Mouse (Mus musculus) hindbrain, embryonic 11.5 days (tissue): ENCODE measurements around the gene Aamdc. TPM values are rescaled to one million over a fixed set of nuclear protein-coding genes. Genes with fewer than 3 reads are reported as not detected.

Source experiments
- ATAC-seq: fragments of 200-750 bp; cut with Nextera tagmentation; 2 replicates; pipeline ENCODE4 v1.8.0; 2017; ENCODE audit warnings: mild to moderate bottlenecking, moderate TSS enrichment, moderate library complexity; ENCODE audit not compliant: low FRiP score
- DNase-seq: peaks from one replicate; pipeline ENCODE4 v3.0.0-alpha.2; 2015; ENCODE audit warnings: low spot score
- H3K27ac ChIP-seq: fragments of 300-500 bp; sonication (generic); 2 replicates; pipeline ENCODE4 v1.5.1; 2014; ENCODE audit warnings: mild to moderate bottlenecking, low read depth, low read length
- H3K27me3 ChIP-seq: fragments of 300-500 bp; sonication (generic); 2 replicates; pipeline ENCODE4 v1.6.1; 2014; ENCODE audit warnings: mild to moderate bottlenecking, low read length, moderate library complexity, mixed read lengths; ENCODE audit not compliant: control insufficient read depth, insufficient read depth
- H3K36me3 ChIP-seq: fragments of 300-500 bp; sonication (generic); 2 replicates; pipeline ENCODE4 v1.6.1; 2014; ENCODE audit warnings: mild to moderate bottlenecking, low read length, moderate library complexity, mixed read lengths; ENCODE audit not compliant: control insufficient read depth, insufficient read depth
- H3K4me1 ChIP-seq: fragments of 300-500 bp; sonication (generic); replicated peaks from 2 replicates; pipeline ENCODE4 v1.6.1; 2014; ENCODE audit warnings: low read length, mixed read lengths; ENCODE audit not compliant: control insufficient read depth, insufficient read depth
- H3K4me2 ChIP-seq: fragments of 300-500 bp; sonication (generic); replicated peaks from 2 replicates; pipeline ENCODE4 v1.6.1; 2014; ENCODE audit warnings: mild to moderate bottlenecking, low read depth, low read length
- H3K4me3 ChIP-seq: fragments of 300-500 bp; sonication (generic); 2 replicates; pipeline ENCODE4 v1.5.1; 2014; ENCODE audit warnings: low read depth, low read length
- H3K9ac ChIP-seq: fragments of 300-500 bp; sonication (generic); 2 replicates; pipeline ENCODE4 v1.6.1; 2014; ENCODE audit warnings: low read depth, low read length
- H3K9me3 ChIP-seq: fragments of 300-500 bp; sonication (generic); 2 replicates; pipeline ENCODE4 v1.6.1; 2016; ENCODE audit warnings: low read length; ENCODE audit not compliant: control insufficient read depth
- WGBS: fragments of 180-500 bp; shearing (Covaris S2); extraction: QIAGEN DNeasy Blood & Tissue Kit; methylation state at CpG from one replicate; pipeline ENCODE4 v1.1.7; 2014; 5-methylcytosine and 5-hydroxymethylcytosine counted together
- polyA plus RNA-seq: library from polyadenylated mRNA; unstranded; fragments of >200 nt; fragmentation: Nextera tagmentation; extraction: Ambion mirVana; gene quantifications from 2 replicates; pipeline ENCODE4 v1.2.1, GENCODE M21; 2014

Gene Aamdc
- polyA plus RNA-seq, 1 experiment from 2014 or later, result 39.7 TPM

GRCm38 (mm10) chr7:97588506-97588905, 9.2 kb upstream of the Aamdc start:
- no peaks in the 10 kb centered on the region for H3K27me3 ChIP-seq
- 81% methylated on average over 5 of the region's 5 CpGs for WGBS
- no peaks in the 10 kb centered on the region for H3K9me3 ChIP-seq
- ATAC-seq, result no peak
- no peak overlapping the region for H3K4me3 ChIP-seq
- H3K4me2 ChIP-seq, result no peak overlapping the region
- H3K9ac ChIP-seq, result no peak overlapping the region
- no peak overlapping the region for H3K27ac ChIP-seq
- no peaks in the 10 kb centered on the region for H3K4me1 ChIP-seq
- H3K36me3 ChIP-seq, result no peaks in the 10 kb centered on the region
- no peak for DNase-seq

DNA sequence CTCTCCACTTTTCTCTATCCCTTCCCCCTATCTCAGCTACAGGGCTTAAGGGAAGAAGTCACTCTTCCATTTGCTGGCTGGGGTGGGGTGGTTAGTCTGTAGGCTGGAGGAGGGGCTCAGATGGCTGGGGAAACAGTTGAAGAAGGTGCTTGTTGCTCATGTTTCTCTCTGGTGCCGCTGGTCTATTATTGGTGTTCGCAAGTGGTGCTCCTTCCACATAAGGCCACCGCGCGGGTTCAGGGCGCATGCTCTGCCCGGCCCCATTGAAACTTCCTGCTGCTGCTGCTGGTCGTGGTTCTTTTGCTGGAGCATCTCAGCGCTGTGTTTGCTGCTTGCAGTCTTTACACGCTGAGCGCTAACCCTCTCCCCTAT, 1.5 kb upstream of the Aamdc start:
- Histone ChIP-seq H3K9me3 (no peaks in the 10 kb centered on the region), H3K9ac (peak overlapping the region; percentile 97), H3K4me2 (peak overlapping the region; percentile 74), H3K36me3 (no peaks in the 10 kb centered on the region), H3K4me1 (0 out of 2 replicates have a peak, but pooled peaks cover 5% of the 10 kb centered on the region), H3K27me3 (no peaks in the 10 kb centered on the region), H3K27ac (peak overlapping the region; percentile 94), H3K4me3 (peak overlapping the region; percentile 95)
- ATAC-seq, result peak; percentile 54
- DNase-seq, result peak; percentile 84
- WGBS, result under 1% methylated on average over 11 of the region's 11 CpGs

DNA sequence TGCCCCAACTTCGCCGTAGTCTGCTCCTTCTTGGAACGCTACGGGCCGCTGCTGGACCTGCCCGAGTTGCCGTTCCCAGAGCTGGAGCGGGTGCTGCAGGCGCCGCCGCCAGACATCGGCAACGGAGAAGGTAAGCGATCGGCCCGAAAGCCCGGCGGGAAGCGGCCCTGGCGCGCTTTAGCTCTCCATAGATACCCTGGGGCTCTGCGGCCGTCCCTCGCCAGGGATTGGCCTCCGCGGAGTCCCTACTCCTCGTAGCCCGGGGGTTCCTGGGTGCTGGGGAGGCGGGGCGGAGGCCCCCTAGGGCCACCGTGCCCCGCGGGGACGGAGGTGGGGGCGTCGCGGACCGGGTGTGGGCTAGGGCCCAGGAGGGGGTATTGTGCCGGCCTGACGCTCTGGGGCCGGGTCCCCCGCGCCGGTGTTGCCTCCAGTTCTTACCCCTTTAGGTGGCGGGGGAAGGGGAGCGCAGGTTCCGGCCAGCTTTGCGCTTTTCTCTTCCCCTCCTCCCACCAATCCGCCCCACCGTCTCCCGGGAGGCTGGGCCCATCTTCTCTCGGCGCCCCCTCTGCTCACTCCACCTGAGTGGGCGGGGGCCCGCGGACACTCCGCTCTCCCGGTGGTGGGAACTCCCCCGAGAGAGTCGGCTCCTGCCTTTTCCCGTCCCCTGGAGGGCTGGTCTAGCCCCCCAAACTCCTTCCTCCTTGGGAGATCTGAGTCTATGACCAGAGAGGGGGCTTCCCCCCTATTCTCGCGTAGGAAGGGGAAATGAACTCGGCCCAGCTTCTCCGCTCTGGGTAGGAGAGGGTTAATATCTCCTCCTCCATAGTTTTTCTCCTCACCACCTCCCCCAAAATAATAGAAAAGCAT, 912 bp upstream of the Aamdc start:
- H3K9ac ChIP-seq, result peak overlapping the region; percentile 97
- H3K9me3 ChIP-seq, result no peaks in the 10 kb centered on the region
- WGBS, result under 1% methylated on average over 56 of the region's 65 CpGs
- DNase-seq, result peak; percentile 70
- ATAC-seq, result peak; percentile 53
- H3K4me3 ChIP-seq, result peak overlapping the region; percentile 95
- H3K36me3 ChIP-seq, result no peaks in the 10 kb centered on the region
- peak overlapping the region; percentile 74 for H3K4me2 ChIP-seq
- peak overlapping the region; percentile 94 for H3K27ac ChIP-seq
- H3K27me3 ChIP-seq, result no peaks in the 10 kb centered on the region
- H3K4me1 ChIP-seq, result 0 out of 2 replicates have a peak, but pooled peaks cover 5% of the 10 kb centered on the region

- H3K4me3 ChIP-seq, result peak overlapping the region; percentile 95
- WGBS, result 32% methylated on average over 8 of the region's 8 CpGs
- H3K9ac ChIP-seq, result peak overlapping the region; percentile 60
- H3K36me3 ChIP-seq, result no peaks in the 10 kb centered on the region
- 0 out of 2 replicates have a peak, but pooled peaks cover 5% of the 10 kb centered on the region for H3K4me1 ChIP-seq
- ATAC-seq (0 out of 2 replicates have a peak, but pooled peaks have one; percentile 0), DNase-seq (peak; percentile 37)
- no peaks in the 10 kb centered on the region for H3K9me3 ChIP-seq
- H3K4me2 ChIP-seq, result peak overlapping the region; percentile 60
- H3K27me3 ChIP-seq, result no peaks in the 10 kb centered on the region
- 0 out of 2 replicates have a peak overlapping the region, but pooled peaks have one; percentile 30 for H3K27ac ChIP-seq
Measured at GRCm38 (mm10) chr7:97578361-97579066, 783 bp downstream of the Aamdc start.

DNA sequence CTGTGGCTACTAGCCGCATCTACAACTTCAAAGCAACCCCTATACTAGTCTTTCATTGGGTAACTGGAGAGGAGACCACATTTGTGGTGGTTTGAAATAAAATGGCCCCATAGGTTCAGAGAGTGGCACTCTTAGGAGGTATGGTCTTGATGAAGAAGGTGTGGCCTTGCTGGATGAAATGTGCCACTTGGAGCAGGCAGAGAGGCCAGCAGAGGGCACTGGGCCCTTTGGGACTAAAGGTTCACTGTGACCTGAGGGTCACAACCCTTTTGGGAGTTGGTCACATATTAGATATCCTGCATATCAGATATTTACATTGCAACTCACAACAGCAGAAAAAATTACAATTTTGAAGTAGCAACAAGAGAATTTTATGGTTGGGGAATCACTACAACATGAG, 8.9 kb downstream of the Aamdc start:
- no peaks in the 10 kb centered on the region for H3K27me3 ChIP-seq
- no peaks in the 10 kb centered on the region for H3K9me3 ChIP-seq
- ATAC-seq (no peak), DNase-seq (no peak)
- no peaks in the 10 kb centered on the region for H3K36me3 ChIP-seq
- no peaks in the 10 kb centered on the region for H3K4me1 ChIP-seq
- no peak overlapping the region for H3K27ac ChIP-seq
- H3K4me3 ChIP-seq, result no peak overlapping the region
- no peak overlapping the region for H3K9ac ChIP-seq
- H3K4me2 ChIP-seq, result no peak overlapping the region
- WGBS, result 91% methylated on average over 1 of the region's 1 CpGs

DNA sequence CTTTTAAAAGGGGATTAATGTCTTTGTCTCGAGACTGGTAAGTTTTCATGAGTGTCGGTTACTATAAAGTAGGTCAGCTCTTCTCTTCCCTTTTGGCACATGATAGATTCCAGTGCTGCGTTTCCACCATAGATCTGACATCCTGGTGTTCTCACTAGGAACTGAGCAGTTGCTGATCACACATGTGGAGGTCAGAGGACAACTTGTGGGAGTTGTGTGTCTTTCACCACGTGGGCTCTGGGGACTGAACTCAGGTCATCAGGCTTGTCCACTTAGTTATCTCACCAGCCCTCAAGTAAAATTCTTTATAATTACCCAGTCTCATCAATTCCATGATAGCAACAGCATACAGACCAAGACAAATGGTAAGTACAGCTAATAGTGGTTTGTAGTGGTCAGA, 9.9 kb downstream of the Aamdc start:
- ATAC-seq, result no peak
- Histone ChIP-seq H3K4me1 (no peaks in the 10 kb centered on the region), H3K27ac (no peak overlapping the region), H3K9ac (no peak overlapping the region), H3K4me3 (no peak overlapping the region), H3K9me3 (no peaks in the 10 kb centered on the region), H3K36me3 (no peaks in the 10 kb centered on the region), H3K4me2 (no peak overlapping the region), H3K27me3 (no peaks in the 10 kb centered on the region)
- WGBS, result 84% methylated on average over 4 of the region's 4 CpGs
- no peak for DNase-seq

DNA sequence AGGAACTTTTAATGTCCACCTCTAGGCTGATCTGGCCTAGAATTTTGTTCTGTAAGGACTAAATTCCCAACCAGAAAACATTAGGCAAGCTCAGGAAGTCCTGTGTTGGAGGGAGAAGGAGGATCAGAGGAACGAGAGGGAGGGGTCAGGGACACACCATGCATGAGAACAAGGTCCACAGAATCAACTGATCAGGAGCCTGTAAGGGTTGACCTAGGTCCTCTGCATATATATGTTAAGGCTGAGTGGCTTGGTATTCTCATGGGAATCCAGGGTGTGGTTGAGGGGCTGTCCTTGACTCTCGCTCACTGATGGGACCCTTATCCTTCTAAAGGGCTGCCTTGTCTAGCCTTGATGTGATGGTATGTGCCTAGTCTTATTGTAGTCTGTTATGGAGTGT, 15.7 kb downstream of the Aamdc start:
- H3K27me3 ChIP-seq, result no peaks in the 10 kb centered on the region
- H3K9me3 ChIP-seq, result no peaks in the 10 kb centered on the region
- DNase-seq, result no peak
- ATAC-seq, result no peak
- no peak overlapping the region for H3K4me2 ChIP-seq
- no peaks in the 10 kb centered on the region for H3K4me1 ChIP-seq
- no peaks in the 10 kb centered on the region for H3K36me3 ChIP-seq
- no peak overlapping the region for H3K4me3 ChIP-seq
- no peak overlapping the region for H3K9ac ChIP-seq
- 88% methylated on average over 2 of the region's 2 CpGs for WGBS
- no peak overlapping the region for H3K27ac ChIP-seq

GRCm38 (mm10) chr7:97550673-97551072, 28.6 kb downstream of the Aamdc start:
- no peak for ATAC-seq

More at GRCm38 (mm10) chr7:97550673-97551072, 28.6 kb downstream of the Aamdc start:
- Histone ChIP-seq H3K9ac (no peak overlapping the region), H3K36me3 (no peaks in the 10 kb centered on the region), H3K4me3 (no peak overlapping the region), H3K4me2 (no peak overlapping the region), H3K27ac (no peak overlapping the region), H3K27me3 (no peaks in the 10 kb centered on the region), H3K4me1 (no peaks in the 10 kb centered on the region), H3K9me3 (no peaks in the 10 kb centered on the region)
- DNase-seq, result no peak
- 86% methylated on average over 9 of the region's 9 CpGs for WGBS
